Mouse (Mus musculus): Measurements from ENCODE around the gene Socs2. TPM values are rescaled to one million over a fixed set of nuclear protein-coding genes. Genes with fewer than 3 reads are reported as not detected.
"Not testable (repeated sequence)": the region's sequence is repeated elsewhere in the genome, so short reads cannot be mapped to it uniquely, and the experiment has no call there.

The Socs2 gene
- polyA plus RNA-seq, 1 experiment from 2014 or later, result 82.8 TPM

GRCm38 (mm10) chr10:95404774-95405173, 12.2 kb downstream of the Socs2 start:
- 87% methylated on average over 2 of the region's 2 CpGs for WGBS
- Histone ChIP-seq H3K27me3 (no peaks in the 10 kb centered on the region), H3K4me2 (replicated peaks) (no peak overlapping the region), H3K36me3 (no peaks in the 10 kb centered on the region), H3K9ac (no peak overlapping the region), H3K4me3 (no peak overlapping the region), H3K27ac (no peak overlapping the region), H3K9me3 (replicated peaks) (no peaks in the 10 kb centered on the region), H3K4me1 (no peaks in the 10 kb centered on the region)
- ATAC-seq (ENCODE audit: low FRiP score), result no peak

- 59% methylated on average over 13 of the region's 13 CpGs for WGBS
These were observed 17.2 kb downstream of the Socs2 start for GRCm38 (mm10) chr10:95399689-95400354.

GRCm38 (mm10) chr10:95398489-95398888, 18.5 kb downstream of the Socs2 start:
- Histone ChIP-seq H3K27ac (no peak overlapping the region), H3K4me1 (peaks cover 20% of the 10 kb centered on the region), H3K4me3 (peak overlapping the region; percentile 34), H3K9ac (peak overlapping the region; percentile 51), H3K36me3 (no peaks in the 10 kb centered on the region), H3K9me3 (replicated peaks) (no peaks in the 10 kb centered on the region), H3K27me3 (no peaks in the 10 kb centered on the region; the same call in 1 of the 2 replicates), H3K4me2 (replicated peaks) (peak overlapping the region; percentile 69)
- peak; percentile 61 for ATAC-seq (ENCODE audit: low FRiP score)
- 2% methylated on average over 14 of the region's 18 CpGs for WGBS

More at GRCm38 (mm10) chr10:95399689-95400354, 17.2 kb downstream of the Socs2 start:
- H3K27me3 ChIP-seq, result no peaks in the 10 kb centered on the region; the same call in 1 of the 2 replicates
- H3K4me2 ChIP-seq (replicated peaks), result no peak overlapping the region
- no peak overlapping the region for H3K9ac ChIP-seq
- H3K36me3 ChIP-seq, result no peaks in the 10 kb centered on the region
- no peak overlapping the region for H3K4me3 ChIP-seq
- H3K4me1 ChIP-seq, result peaks cover 20% of the 10 kb centered on the region
- H3K9me3 ChIP-seq (replicated peaks), result no peaks in the 10 kb centered on the region
- ATAC-seq (ENCODE audit: low FRiP score), result no peak
- H3K27ac ChIP-seq, result no peak overlapping the region

GRCm38 (mm10) chr10:95397191-95397835, 19.7 kb downstream of the Socs2 start:
- WGBS, result 35% methylated on average over 7 of the region's 7 CpGs
- H3K36me3 ChIP-seq, result no peaks in the 10 kb centered on the region
- H3K27me3 ChIP-seq, result no peaks in the 10 kb centered on the region; the same call in 1 of the 2 replicates
- no peak overlapping the region for H3K4me2 ChIP-seq (replicated peaks)
- H3K9ac ChIP-seq, result no peak overlapping the region
- H3K27ac ChIP-seq, result no peak overlapping the region
- ATAC-seq (ENCODE audit: low FRiP score), result no peak
- peaks cover 20% of the 10 kb centered on the region for H3K4me1 ChIP-seq
- H3K4me3 ChIP-seq, result no peak overlapping the region
- H3K9me3 ChIP-seq (replicated peaks), result no peaks in the 10 kb centered on the region

GRCm38 (mm10) chr10:95396356-95396755, 20.6 kb downstream of the Socs2 start:
- Histone ChIP-seq H3K9ac (no peak overlapping the region), H3K4me2 (replicated peaks) (no peak overlapping the region), H3K4me3 (no peak overlapping the region), H3K4me1 (peaks cover 20% of the 10 kb centered on the region), H3K9me3 (replicated peaks) (no peaks in the 10 kb centered on the region), H3K27me3 (no peaks in the 10 kb centered on the region; the same call in 1 of the 2 replicates), H3K36me3 (no peaks in the 10 kb centered on the region), H3K27ac (no peak overlapping the region)
- no peak for ATAC-seq (ENCODE audit: low FRiP score)
- WGBS, result 77% methylated on average over 8 of the region's 8 CpGs

- Histone ChIP-seq H3K4me2 (replicated peaks) (no peak overlapping the region), H3K27me3 (no peaks in the 10 kb centered on the region; the same call in 1 of the 2 replicates), H3K4me1 (peaks cover 20% of the 10 kb centered on the region), H3K36me3 (no peaks in the 10 kb centered on the region), H3K4me3 (no peak overlapping the region), H3K27ac (no peak overlapping the region), H3K9ac (no peak overlapping the region), H3K9me3 (replicated peaks) (no peaks in the 10 kb centered on the region)
- WGBS, result 55% methylated on average over 25 of the region's 25 CpGs
- no peak for ATAC-seq (ENCODE audit: low FRiP score)
These were observed 21.9 kb downstream of the Socs2 start for GRCm38 (mm10) chr10:95394819-95395812.

GRCm38 (mm10) chr10:95392073-95392472, 24.9 kb downstream of the Socs2 start:
- ATAC-seq (ENCODE audit: low FRiP score), result no peak
- Histone ChIP-seq H3K36me3 (no peaks in the 10 kb centered on the region), H3K9me3 (replicated peaks) (no peaks in the 10 kb centered on the region), H3K4me3 (no peak overlapping the region), H3K9ac (no peak overlapping the region), H3K27me3 (no peaks in the 10 kb centered on the region), H3K4me1 (0 out of 2 replicates have a peak, but pooled peaks cover 5% of the 10 kb centered on the region), H3K4me2 (replicated peaks) (no peak overlapping the region), H3K27ac (no peak overlapping the region)
- WGBS, result 73% methylated on average over 8 of the region's 8 CpGs

- H3K4me3 ChIP-seq, result no peak overlapping the region
- H3K27ac ChIP-seq, result no peak overlapping the region
- H3K9ac ChIP-seq, result no peak overlapping the region
- H3K27me3 ChIP-seq, result no peaks in the 10 kb centered on the region
- no peaks in the 10 kb centered on the region for H3K9me3 ChIP-seq (replicated peaks)
- ATAC-seq (ENCODE audit: low FRiP score), result no peak
- H3K4me1 ChIP-seq, result no peaks in the 10 kb centered on the region
- H3K36me3 ChIP-seq, result no peaks in the 10 kb centered on the region
- 92% methylated on average over 9 of the region's 9 CpGs for WGBS
- no peak overlapping the region for H3K4me2 ChIP-seq (replicated peaks)
These were observed 26.1 kb downstream of the Socs2 start for GRCm38 (mm10) chr10:95390871-95391270.

GRCm38 (mm10) chr10:95389805-95390204, 27.2 kb downstream of the Socs2 start:
- 88% methylated on average over 5 of the region's 5 CpGs for WGBS
- not testable (repeated sequence) for H3K4me3 ChIP-seq

GRCm38 (mm10) chr10:95388821-95389477, 28.0 kb downstream of the Socs2 start:
- Histone ChIP-seq H3K9me3 (replicated peaks) (no peaks in the 10 kb centered on the region), H3K4me2 (replicated peaks) (no peak overlapping the region), H3K4me1 (no peaks in the 10 kb centered on the region), H3K9ac (no peak overlapping the region), H3K27me3 (no peaks in the 10 kb centered on the region), H3K4me3 (no peak overlapping the region), H3K36me3 (no peaks in the 10 kb centered on the region), H3K27ac (no peak overlapping the region)
- no peak for ATAC-seq (ENCODE audit: low FRiP score)
- 71% methylated on average over 23 of the region's 23 CpGs for WGBS

More at GRCm38 (mm10) chr10:95389805-95390204, 27.2 kb downstream of the Socs2 start:
- H3K4me2 ChIP-seq (replicated peaks); H3K36me3 ChIP-seq; H3K9ac ChIP-seq; H3K27ac ChIP-seq; ATAC-seq (ENCODE audit: low FRiP score); H3K4me1 ChIP-seq; H3K27me3 ChIP-seq; H3K9me3 ChIP-seq (replicated peaks): not testable (repeated sequence)

- H3K9ac ChIP-seq, result no peak overlapping the region
- WGBS, result 91% methylated on average over 6 of the region's 6 CpGs
These were observed 30.5 kb downstream of the Socs2 start for GRCm38 (mm10) chr10:95386527-95386926.

More at GRCm38 (mm10) chr10:95386527-95386926, 30.5 kb downstream of the Socs2 start:
- Histone ChIP-seq H3K27me3 (no peaks in the 10 kb centered on the region), H3K4me1 (no peaks in the 10 kb centered on the region), H3K27ac (no peak overlapping the region; the same call in 1 of the 2 replicates), H3K4me3 (no peak overlapping the region), H3K36me3 (no peaks in the 10 kb centered on the region), H3K9me3 (replicated peaks) (no peaks in the 10 kb centered on the region), H3K4me2 (replicated peaks) (no peak overlapping the region)
- no peak for ATAC-seq (ENCODE audit: low FRiP score)
